Mouse (Mus musculus) bone marrow, adult 2 months (tissue): ENCODE measurements around the gene Ptgs2. TPM values are rescaled to one million over a fixed set of nuclear protein-coding genes. Genes with fewer than 3 reads are reported as not detected.

Source experiments
- H3K27ac ChIP-seq: fragments of 200-500 bp; 2 replicates; pipeline ENCODE4 v1.5.1; 2012; ENCODE audit warnings: low read depth, mild to moderate bottlenecking, control low read depth, inconsistent platforms, low read length; ENCODE audit not compliant: control insufficient read depth, poor library complexity, insufficient read depth
- H3K4me1 ChIP-seq: fragments of 200-500 bp; 2 replicates; pipeline ENCODE4 v1.6.1; 2011; ENCODE audit warnings: low read length; ENCODE audit not compliant: control insufficient read depth, insufficient read depth
- H3K4me3 ChIP-seq: fragments of 200-500 bp; replicated peaks from 2 replicates; pipeline ENCODE3; 2011; ENCODE audit warnings: mild to moderate bottlenecking, low read depth, low read length, control low read depth; ENCODE audit not compliant: control insufficient read depth
- CTCF ChIP-seq: fragments of 200-500 bp; IDR thresholded peaks from 2 replicates; pipeline ENCODE4 v1.5.1; 2011; ENCODE audit warnings: low read length, control low read depth; ENCODE audit not compliant: control insufficient read depth, insufficient read depth
- POLR2A ChIP-seq: fragments of 200-500 bp; IDR thresholded peaks from 2 replicates; pipeline ENCODE4 v1.6.1; 2011; ENCODE audit warnings: low read depth, mild to moderate bottlenecking, control low read depth, low read length, borderline replicate concordance; ENCODE audit not compliant: control insufficient read depth
- WGBS: fragments of 180-500 bp; shearing (Covaris S2); methylation state at CpG from one replicate; pipeline ENCODE4 v1.1.7; 2018; 5-methylcytosine and 5-hydroxymethylcytosine counted together
- polyA plus RNA-seq: library from polyadenylated mRNA; stranded (reverse); fragments of >200 nt; gene quantifications from 2 replicates; pipeline ENCODE4 v1.2.4, GENCODE M21; 2011; ENCODE audit warnings: low replicate concordance; ENCODE audit not compliant: missing spikeins, insufficient read depth, insufficient read length

Ptgs2 gene
- polyA plus RNA-seq, 1 experiment = 2.5 TPM

DNA sequence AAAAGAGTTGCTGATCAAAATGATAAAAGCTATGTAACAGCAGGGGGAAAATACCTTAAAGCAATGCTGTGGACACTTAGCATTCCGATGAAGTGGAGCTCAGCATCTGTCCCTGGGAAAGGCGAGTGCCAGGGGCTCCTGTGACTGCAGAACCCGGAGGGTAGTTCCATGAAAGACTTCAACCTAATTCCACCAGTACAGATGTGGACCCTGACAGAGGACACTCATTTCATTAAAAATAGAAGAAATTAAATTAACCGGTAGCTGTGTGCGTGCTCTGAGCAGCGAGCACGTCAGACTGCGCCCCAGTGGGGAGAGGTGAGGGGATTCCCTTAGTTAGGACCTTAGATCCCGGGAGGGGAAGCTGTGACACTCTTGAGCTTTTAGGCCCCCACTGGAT lies 457 bp upstream of the Ptgs2 start:
- 11% methylated on average over 9 of the region's 9 CpGs for WGBS
- Histone ChIP-seq H3K4me1 (no peaks in the 10 kb centered on the region), H3K27ac (no peak overlapping the region), H3K4me3 (peak overlapping the region; percentile 49)
- TF ChIP-seq POLR2A (no peak), CTCF (no peak)

- TF ChIP-seq CTCF (no peak), POLR2A (no peak)
- H3K4me3 ChIP-seq = no peak overlapping the region
- 58% methylated on average over 6 of the region's 6 CpGs for WGBS
- no peaks in the 10 kb centered on the region for H3K4me1 ChIP-seq
- H3K27ac ChIP-seq = no peak overlapping the region
Measured at GRCm38 (mm10) chr1:150104228-150104720, 4.4 kb downstream of the Ptgs2 start.

DNA sequence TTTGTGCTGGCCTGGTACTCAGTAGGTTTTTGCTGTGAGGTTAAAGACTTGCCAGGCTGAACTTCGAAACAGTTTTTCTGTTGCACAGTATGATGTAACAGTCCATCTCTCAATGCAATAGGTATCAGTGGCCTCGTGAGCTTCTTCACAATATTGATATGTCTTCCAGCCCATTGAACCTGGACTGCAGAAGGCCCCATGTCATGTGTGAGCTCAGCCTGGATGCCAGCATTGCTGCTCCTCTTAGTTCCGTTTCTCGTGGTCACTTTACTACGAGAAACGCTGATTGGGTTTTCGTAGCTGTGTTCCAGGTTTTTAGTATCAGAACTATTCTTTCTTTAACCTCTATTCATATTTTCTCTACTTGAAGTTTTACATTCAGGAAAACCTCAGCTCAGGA lies 6.9 kb downstream of the Ptgs2 start:
- TF ChIP-seq POLR2A = no peak
- no peak for TF ChIP-seq CTCF
- Histone ChIP-seq H3K27ac (no peak overlapping the region), H3K4me3 (no peak overlapping the region), H3K4me1 (no peaks in the 10 kb centered on the region)
- WGBS = 71% methylated on average over 7 of the region's 7 CpGs

DNA sequence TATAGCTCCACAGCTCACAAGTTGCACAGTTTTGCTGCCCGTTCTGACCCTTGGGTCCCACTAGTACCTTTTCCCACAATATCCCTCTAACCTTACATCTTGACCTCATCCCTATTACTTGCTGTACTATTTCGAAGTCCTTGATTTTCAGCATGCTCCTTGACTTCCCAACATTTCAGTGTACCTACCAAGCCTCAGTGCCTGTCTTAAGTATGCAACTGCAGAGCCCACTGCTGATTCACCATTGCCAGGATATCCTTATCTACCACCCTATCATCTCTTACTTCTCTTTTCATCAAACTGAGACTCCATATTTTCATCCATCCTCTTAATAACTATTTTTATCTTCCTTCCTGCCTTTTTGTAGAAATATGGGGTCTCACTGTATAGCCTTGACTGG lies 9.8 kb downstream of the Ptgs2 start:
- TF ChIP-seq CTCF (no peak), POLR2A (no peak)

GRCm38 (mm10) chr1:150115352-150115751 lies 15.5 kb downstream of the Ptgs2 start:
- H3K4me1 ChIP-seq = no peaks in the 10 kb centered on the region
- no peak overlapping the region for H3K4me3 ChIP-seq
- TF ChIP-seq POLR2A (no peak), CTCF (no peak)
- WGBS = 65% methylated on average over 7 of the region's 7 CpGs
- H3K27ac ChIP-seq = no peak overlapping the region

More for the DNA sequence above, 9.8 kb downstream of the Ptgs2 start:
- 78% methylated on average over 2 of the region's 2 CpGs for WGBS
- Histone ChIP-seq H3K4me3 (no peak overlapping the region), H3K27ac (no peak overlapping the region), H3K4me1 (no peaks in the 10 kb centered on the region)

DNA sequence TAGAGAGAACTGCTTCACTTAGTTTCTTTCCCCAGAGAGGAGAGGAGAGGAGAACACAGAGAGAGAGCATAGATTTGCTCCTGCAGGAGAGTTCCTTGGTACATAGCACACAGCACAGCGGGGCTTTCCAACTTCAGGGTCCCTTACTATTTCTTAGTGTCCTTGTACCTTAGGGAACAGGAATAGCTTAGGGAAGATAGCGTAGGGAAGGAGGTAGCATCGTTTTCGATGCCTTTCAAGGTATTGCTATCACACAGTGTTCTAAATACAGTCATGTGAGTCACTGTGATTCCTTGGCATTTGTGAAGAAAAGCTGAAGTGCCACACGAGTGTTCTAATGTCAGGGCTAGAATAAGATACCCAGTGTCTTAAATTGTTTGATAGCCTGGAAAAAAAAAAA lies 18.5 kb downstream of the Ptgs2 start:
- no peaks in the 10 kb centered on the region for H3K4me1 ChIP-seq
- H3K27ac ChIP-seq = no peak overlapping the region
- TF ChIP-seq POLR2A (no peak), CTCF (no peak)
- WGBS = 75% methylated on average over 5 of the region's 5 CpGs
- no peak overlapping the region for H3K4me3 ChIP-seq

DNA sequence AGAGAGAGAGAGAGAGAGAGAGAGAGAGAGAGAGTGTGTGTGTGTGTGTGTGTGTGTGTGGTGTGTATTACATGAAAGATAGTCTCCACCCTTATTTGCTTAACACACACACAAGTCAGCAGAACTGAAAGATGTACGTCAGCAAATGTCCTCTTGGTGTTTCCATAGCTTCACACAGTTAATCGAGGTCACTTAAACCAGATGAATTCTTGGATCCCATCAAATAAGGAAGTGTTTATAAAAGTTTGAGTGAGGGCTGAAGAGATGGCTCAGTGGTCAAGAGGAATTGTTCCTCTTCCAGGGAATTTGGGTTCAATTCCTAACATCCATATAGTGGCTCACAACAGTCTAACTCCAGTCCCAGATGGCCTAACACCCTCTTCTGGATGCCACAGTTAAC lies 25.7 kb downstream of the Ptgs2 start:
- 71% methylated on average over 2 of the region's 2 CpGs for WGBS
- Histone ChIP-seq H3K27ac (no peak overlapping the region), H3K4me3 (no peak overlapping the region), H3K4me1 (no peaks in the 10 kb centered on the region)
- TF ChIP-seq CTCF = no peak
- no peak for TF ChIP-seq POLR2A

DNA sequence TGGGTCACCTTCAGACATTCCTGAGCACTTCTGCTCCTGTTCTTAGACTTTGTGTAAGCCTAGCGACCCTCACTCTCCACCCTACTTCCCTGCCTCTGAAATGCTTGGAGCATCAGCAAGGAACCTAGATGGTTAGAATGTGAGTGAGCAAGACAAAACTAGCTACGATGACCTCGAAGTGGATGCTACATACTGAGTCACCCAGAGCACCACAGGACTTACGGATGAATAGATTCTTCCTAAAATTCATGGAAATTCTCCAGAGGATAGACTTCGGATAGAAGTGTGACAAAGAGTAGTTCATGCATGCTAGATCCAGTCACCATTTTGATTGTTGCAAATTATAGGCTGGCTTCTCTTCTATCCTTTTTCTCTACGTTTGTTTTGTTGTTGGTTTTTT lies 30.2 kb downstream of the Ptgs2 start:
- no peaks in the 10 kb centered on the region for H3K4me1 ChIP-seq
- H3K27ac ChIP-seq = no peak overlapping the region
- TF ChIP-seq CTCF (no peak), POLR2A (no peak)
- H3K4me3 ChIP-seq = no peak overlapping the region
- 76% methylated on average over 6 of the region's 6 CpGs for WGBS
